Mouse (Mus musculus) megakaryocyte, embryonic 14.5 days (primary cell): Measurements from ENCODE around the gene Nrip1. TPM values are rescaled to one million over a fixed set of nuclear protein-coding genes. Genes with fewer than 3 reads are reported as not detected.

Experiments
- H3K27me3 ChIP-seq: replicated peaks from 2 replicates; pipeline ENCODE3; 2012; ENCODE audit warnings: inconsistent platforms
- H3K36me3 ChIP-seq: replicated peaks from 2 replicates; pipeline ENCODE3; 2012; ENCODE audit warnings: low read length, inconsistent platforms, mixed read lengths
- H3K4me1 ChIP-seq: 2 replicates; pipeline ENCODE4 v1.6.1; 2012; ENCODE audit warnings: inconsistent platforms
- H3K4me3 ChIP-seq: replicated peaks from 2 replicates; pipeline ENCODE3; 2012; ENCODE audit warnings: moderate library complexity, mild to moderate bottlenecking, inconsistent platforms
- H3K9me3 ChIP-seq: 2 replicates; pipeline ENCODE4 v1.6.1; 2012; ENCODE audit warnings: inconsistent platforms
- FLI1 ChIP-seq: IDR thresholded peaks from 2 replicates; pipeline ENCODE4 v1.6.1; 2012; ENCODE audit warnings: low read length, inconsistent platforms, mixed read lengths
- GATA1 ChIP-seq: IDR thresholded peaks from 3 replicates; pipeline ENCODE4 v1.6.1; 2012; ENCODE audit warnings: mixed read lengths, low read length, inconsistent platforms, borderline replicate concordance
- polyA plus RNA-seq: library from polyadenylated mRNA; stranded (reverse); fragments of >175 nt; gene quantifications from 2 replicates; pipeline ENCODE4 v1.2.3, GENCODE M21; 2012; ENCODE audit warnings: low replicate concordance; ENCODE audit not compliant: insufficient read depth

Nrip1 gene
- polyA plus RNA-seq, 1 experiment = 3.0 TPM

GRCm38 (mm10) chr16:76238784-76239183 lies 134.8 kb downstream of the Nrip1 start:
- Histone ChIP-seq H3K36me3 (no peaks in the 10 kb centered on the region), H3K27me3 (no peaks in the 10 kb centered on the region)
- TF ChIP-seq FLI1 = no peak
- TF ChIP-seq GATA1 = no peak

More at GRCm38 (mm10) chr16:76238784-76239183, 134.8 kb downstream of the Nrip1 start:
- no peaks in the 10 kb centered on the region for H3K9me3 ChIP-seq
- H3K4me1 ChIP-seq = peaks cover 11% of the 10 kb centered on the region
- H3K4me3 ChIP-seq = no peak overlapping the region
